Mouse (Mus musculus) forebrain, postnatal 0 days (tissue): ENCODE results near the gene Rpl18a. TPM values are rescaled to one million over a fixed set of nuclear protein-coding genes. Genes with fewer than 3 reads are reported as not detected.
A peak's percentile ranks its signal among the peaks of the same experiment; 100 is the strongest.

Source experiments
- ATAC-seq: fragments of 200-750 bp; cut with Nextera tagmentation; 2 replicates; pipeline ENCODE4 v1.8.0; 2017; ENCODE audit warnings: mild to moderate bottlenecking, moderate library complexity
- DNase-seq: peaks from one replicate; pipeline ENCODE4 v3.0.0-alpha.2; 2015
- H3K27ac ChIP-seq: fragments of 300-500 bp; sonication (generic); 2 replicates; pipeline ENCODE4 v1.5.1; 2014; ENCODE audit warnings: low read depth, mild to moderate bottlenecking, antibody characterized with exemption, low read length, moderate library complexity, mixed read lengths
- H3K27me3 ChIP-seq: fragments of 300-500 bp; sonication (generic); 2 replicates; pipeline ENCODE4 v1.6.1; 2014; ENCODE audit warnings: mild to moderate bottlenecking, low read length, mixed read lengths; ENCODE audit not compliant: insufficient read depth
- H3K36me3 ChIP-seq: fragments of 300-500 bp; sonication (generic); 2 replicates; pipeline ENCODE4 v1.6.1; 2014; ENCODE audit warnings: mild to moderate bottlenecking, moderate library complexity; ENCODE audit not compliant: insufficient read depth
- H3K4me1 ChIP-seq: fragments of 300-500 bp; sonication (generic); 2 replicates; pipeline ENCODE4 v1.6.1; 2014; ENCODE audit warnings: antibody characterized with exemption; ENCODE audit not compliant: insufficient read depth
- H3K4me2 ChIP-seq: fragments of 300-500 bp; sonication (generic); 2 replicates; pipeline ENCODE4 v1.6.1; 2014; ENCODE audit warnings: low read depth, mild to moderate bottlenecking, moderate library complexity
- H3K4me3 ChIP-seq: fragments of 300-500 bp; sonication (generic); 2 replicates; pipeline ENCODE4 v1.5.1; 2014; ENCODE audit warnings: low read depth, low read length, mixed read lengths
- H3K9ac ChIP-seq: fragments of 300-500 bp; sonication (generic); 2 replicates; pipeline ENCODE4 v1.6.1; 2014; ENCODE audit warnings: mild to moderate bottlenecking
- H3K9me3 ChIP-seq: fragments of 300-500 bp; sonication (generic); 2 replicates; pipeline ENCODE4 v1.6.1; 2016; ENCODE audit warnings: low read length
- CTCF ChIP-seq: sonication (generic); IDR thresholded peaks from 2 replicates; pipeline ENCODE4 v1.5.1; 2016; ENCODE audit warnings: antibody characterized with exemption, control low read depth, low read depth
- WGBS: fragments of 180-500 bp; shearing (Covaris S2); extraction: QIAGEN DNeasy Blood & Tissue Kit; methylation state at CpG from one replicate; pipeline ENCODE4 v1.1.7; 2014; 5-methylcytosine and 5-hydroxymethylcytosine counted together
- polyA plus RNA-seq: library from polyadenylated mRNA; unstranded; fragments of >200 nt; fragmentation: Nextera tagmentation; extraction: Ambion mirVana; gene quantifications from 2 replicates; pipeline ENCODE4 v1.2.1, GENCODE M21; 2015
- total RNA-seq: library from RNA; depleted of rRNA; stranded (reverse); fragments of >200 nt; gene quantifications from 2 replicates; pipeline ENCODE4 v1.2.3, GENCODE M21; 2014

The Rpl18a gene
- total and polyA plus RNA-seq, 2 experiments from 2014 or later: 1,945 to 2,793 TPM

GRCm38 (mm10) chr8:70892022-70892895 is 5.0 kb downstream of the Rpl18a start, which contains the start of gene Slc5a5:
Gene Slc5a5, minus strand, starts transcription at chr8:70892757.
- ATAC-seq (no peak), DNase-seq (peak; percentile 17)
- Histone ChIP-seq H3K27me3 (peaks cover 25% of the 10 kb centered on the region), H3K4me3 (0 out of 2 replicates have a peak within 1 kb of the TSS, but pooled peaks have one; percentile 0), H3K9ac (no peak within 1 kb of the TSS), H3K36me3 (peaks cover 27% of the 10 kb centered on the region), H3K4me1 (peaks cover 4% of the 10 kb centered on the region; the same call in 1 of the 2 replicates), H3K4me2 (no peak within 1 kb of the TSS), H3K27ac (no peak within 1 kb of the TSS), H3K9me3 (no peaks in the 10 kb centered on the region)
- WGBS: 11% methylated on average over 80 of the region's 80 CpGs
- no peak for TF ChIP-seq CTCF

GRCm38 (mm10) chr8:70891356-70891755 is 5.9 kb downstream of the Rpl18a start:
- H3K27me3 ChIP-seq: peaks cover 25% of the 10 kb centered on the region
- H3K36me3 ChIP-seq: peaks cover 27% of the 10 kb centered on the region

GRCm38 (mm10) chr8:70890656-70891055 is 6.6 kb downstream of the Rpl18a start:
- Histone ChIP-seq H3K27me3 (peaks cover 25% of the 10 kb centered on the region), H3K4me1 (no peaks in the 10 kb centered on the region), H3K4me3 (no peak overlapping the region), H3K9me3 (no peaks in the 10 kb centered on the region), H3K9ac (no peak overlapping the region), H3K27ac (no peak overlapping the region), H3K4me2 (no peak overlapping the region), H3K36me3 (peaks cover 25% of the 10 kb centered on the region)
- no peak for TF ChIP-seq CTCF
- DNase-seq (no peak), ATAC-seq (no peak)
- whole genome bisulfite sequencing: 94% methylated on average over 5 of the region's 5 CpGs

More at GRCm38 (mm10) chr8:70891356-70891755, 5.9 kb downstream of the Rpl18a start:
- Histone ChIP-seq H3K27ac (no peak overlapping the region), H3K4me1 (peaks cover 1% of the 10 kb centered on the region; the same call in 1 of the 2 replicates), H3K9ac (no peak overlapping the region), H3K4me3 (no peak overlapping the region), H3K9me3 (no peaks in the 10 kb centered on the region), H3K4me2 (no peak overlapping the region)
- 16% methylated on average over 21 of the region's 21 CpGs for WGBS
- TF ChIP-seq CTCF: no peak
- DNase-seq: no peak
- no peak for ATAC-seq

- Histone ChIP-seq H3K36me3 (peaks cover 3% of the 10 kb centered on the region; the same call in 1 of the 2 replicates), H3K9me3 (no peaks in the 10 kb centered on the region), H3K4me2 (peak overlapping the region; percentile 23; the same call in 1 of the 2 replicates), H3K27me3 (peaks cover 16% of the 10 kb centered on the region), H3K27ac (no peak overlapping the region), H3K4me3 (no peak overlapping the region), H3K4me1 (no peaks in the 10 kb centered on the region), H3K9ac (no peak overlapping the region)
- 5% methylated on average over 17 of the region's 18 CpGs for WGBS
- ATAC-seq (peak; percentile 40; the same call in 1 of the 2 replicates), DNase-seq (no peak)
- no peak for TF ChIP-seq CTCF
These were observed 9.5 kb downstream of the Rpl18a start for GRCm38 (mm10) chr8:70887669-70888068.

DNA sequence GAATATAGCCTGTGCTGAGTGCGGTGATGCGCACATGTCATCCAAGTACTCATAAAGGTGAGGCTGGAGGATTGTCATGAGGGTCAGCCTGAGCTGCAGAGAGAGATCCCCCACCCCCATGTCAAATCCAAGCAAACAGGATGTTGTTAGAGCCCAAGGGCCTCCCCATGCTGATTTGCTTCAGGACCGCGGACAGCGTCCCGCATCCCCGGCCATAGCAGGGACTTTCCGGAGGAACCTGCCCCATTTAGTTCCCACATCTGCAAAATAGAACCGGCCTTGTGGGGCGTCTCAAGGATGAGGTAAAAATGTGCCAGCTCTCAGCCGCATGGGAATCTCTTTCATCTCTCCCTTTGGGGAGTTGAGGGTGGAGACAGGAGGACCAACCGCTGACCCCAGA is 11.6 kb downstream of the Rpl18a start:
- H3K4me1 ChIP-seq: no peaks in the 10 kb centered on the region
- no peak for TF ChIP-seq CTCF
- ATAC-seq: no peak
- no peak overlapping the region for H3K9ac ChIP-seq
- H3K36me3 ChIP-seq: no peaks in the 10 kb centered on the region
- H3K4me2 ChIP-seq: no peak overlapping the region
- WGBS: 22% methylated on average over 12 of the region's 12 CpGs
- H3K27me3 ChIP-seq: peaks cover under 1% of the 10 kb centered on the region
- H3K9me3 ChIP-seq: no peaks in the 10 kb centered on the region
- no peak overlapping the region for H3K27ac ChIP-seq
- no peak for DNase-seq
- H3K4me3 ChIP-seq: no peak overlapping the region

DNA sequence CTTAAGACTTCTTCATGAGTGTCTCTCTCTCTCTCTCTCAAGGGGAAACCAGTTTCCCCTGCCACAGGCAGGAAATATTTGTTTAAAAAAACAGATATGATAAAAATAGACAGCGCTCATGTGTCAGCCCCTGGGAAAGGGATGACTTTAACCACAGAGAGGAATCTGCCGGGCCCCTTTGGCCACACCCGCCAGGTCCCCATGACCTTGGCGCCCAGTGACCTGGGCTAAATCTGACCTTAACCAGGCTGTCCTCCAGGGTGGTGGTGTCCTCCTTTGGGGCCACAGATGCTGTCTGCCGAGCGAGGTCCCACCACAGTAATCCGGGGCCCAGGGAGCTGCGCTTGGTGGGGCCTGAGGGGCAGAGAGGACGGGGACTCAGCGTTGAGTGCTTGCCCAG is 12.5 kb downstream of the Rpl18a start:
- Histone ChIP-seq H3K27ac (no peak overlapping the region), H3K4me2 (no peak overlapping the region), H3K27me3 (no peaks in the 10 kb centered on the region; the same call in 1 of the 2 replicates), H3K9me3 (no peaks in the 10 kb centered on the region), H3K36me3 (no peaks in the 10 kb centered on the region), H3K9ac (no peak overlapping the region), H3K4me1 (no peaks in the 10 kb centered on the region), H3K4me3 (no peak overlapping the region)
- WGBS: 87% methylated on average over 10 of the region's 10 CpGs
- no peak for DNase-seq
- no peak for TF ChIP-seq CTCF
- ATAC-seq: no peak

DNA sequence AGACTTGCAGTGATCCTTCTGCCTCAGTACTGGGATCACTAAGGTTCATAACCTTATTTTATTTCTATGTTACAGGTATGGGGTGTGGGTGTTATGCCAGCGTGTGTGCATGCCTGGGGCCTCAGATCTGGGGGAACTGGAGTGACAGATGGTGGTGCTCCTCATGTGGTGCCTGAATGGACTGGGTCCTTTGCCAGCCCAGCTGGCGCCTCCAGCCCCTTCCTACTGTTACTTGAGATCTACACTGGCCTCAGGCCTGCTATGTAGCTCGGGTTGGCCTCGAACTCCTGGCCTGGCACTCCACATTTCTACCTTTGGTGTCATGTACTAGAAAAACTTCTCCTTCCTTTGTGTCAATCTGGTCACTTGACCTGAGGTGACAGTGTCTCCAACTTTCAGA is 13.0 kb downstream of the Rpl18a start:
- WGBS: 77% methylated on average over 4 of the region's 4 CpGs

More for the DNA sequence above, 13.0 kb downstream of the Rpl18a start:
- Histone ChIP-seq H3K4me1 (no peaks in the 10 kb centered on the region), H3K4me2 (no peak overlapping the region), H3K9ac (no peak overlapping the region), H3K9me3 (no peaks in the 10 kb centered on the region), H3K4me3 (no peak overlapping the region), H3K27me3 (no peaks in the 10 kb centered on the region; the same call in 1 of the 2 replicates), H3K27ac (no peak overlapping the region), H3K36me3 (no peaks in the 10 kb centered on the region)
- no peak for ATAC-seq
- no peak for TF ChIP-seq CTCF
- no peak for DNase-seq
